Comparison of ENCODE assay signal across 39 mouse cellular contexts in genomic region chr19:29696309-29696708, GRCm38 (mm10). TPM values are rescaled to one million over a fixed set of nuclear protein-coding genes. Genes with fewer than 3 reads are reported as not detected.
"Had no signal": no experiment of that assay in that cellular context is flagged by ENCODE, and none has a peak within 500 bp of the region (broad histone marks: within the 10 kb centered on the region; RNA-seq: fewer than 3 reads in every experiment).

No protein-coding gene starts in this region.

- H3K36me3 ChIP-seq: heart, embryonic 12.5 days; heart, embryonic 13.5 days; heart, embryonic 15.5 days; hindbrain, embryonic 10.5 days; hindbrain, embryonic 12.5 days; hindbrain, embryonic 13.5 days; hindbrain, embryonic 15.5 days; intestine, embryonic 15.5 days; kidney, embryonic 15.5 days had no signal

- H3K4me1 ChIP-seq: hindbrain, embryonic 13.5 days; hindbrain, embryonic 15.5 days; intestine, embryonic 15.5 days had no signal

- ATAC-seq: hindbrain, embryonic 16.5 days; hindbrain, postnatal 0 days; inflammation-experienced regulatory T-cells, adult 6 months; intestine, embryonic 15.5 days; intestine, embryonic 16.5 days; intestine, postnatal 0 days had no signal

- DNase-seq: heart, postnatal 10 days; heart, postnatal 14 days; heart, postnatal 36 days; heart, postnatal 4 days; kidney, adult 11 months; kidney, adult 18-20 months; kidney, adult 2 months; kidney, adult 8-10 months; kidney, adult 9 months; kidney, postnatal 10 days; kidney, postnatal 14 days; kidney, postnatal 25 days; kidney, postnatal 36 days; kidney, postnatal 4 days; layer of hippocampus, adult 9-11 months; layer of hippocampus, postnatal 36 days had no signal

- H3K4me3 ChIP-seq: heart, embryonic 12.5 days; heart, embryonic 13.5 days; heart, embryonic 15.5 days; hindbrain, embryonic 10.5 days; hindbrain, embryonic 12.5 days; hindbrain, embryonic 13.5 days; hindbrain, embryonic 15.5 days; intestine, embryonic 15.5 days; kidney, embryonic 15.5 days; layer of hippocampus, adult 2 months; left cerebral cortex, adult 2 months had no signal

- H3K9me3 ChIP-seq: heart, embryonic 15.5 days; hindbrain, embryonic 12.5 days; hindbrain, embryonic 13.5 days; hindbrain, embryonic 15.5 days; intestine, embryonic 15.5 days had no signal

- H3K27me3 ChIP-seq: heart, embryonic 12.5 days; heart, embryonic 13.5 days; heart, embryonic 15.5 days; hindbrain, embryonic 12.5 days; hindbrain, embryonic 13.5 days; hindbrain, embryonic 15.5 days; intestine, embryonic 15.5 days; kidney, embryonic 15.5 days had no signal

- H3K27ac ChIP-seq: heart, embryonic 15.5 days; hindbrain, embryonic 10.5 days; hindbrain, embryonic 12.5 days; hindbrain, embryonic 13.5 days; hindbrain, embryonic 14.5 days; hindbrain, embryonic 15.5 days; hindbrain, postnatal 0 days; intestine, embryonic 15.5 days; kidney, embryonic 15.5 days; kidney, postnatal 0 days; layer of hippocampus, adult 2 months; left cerebral cortex, adult 2 months had no signal

- H3K9ac ChIP-seq: heart, embryonic 12.5 days; heart, embryonic 13.5 days; heart, embryonic 15.5 days; hindbrain, embryonic 12.5 days; hindbrain, embryonic 13.5 days; hindbrain, embryonic 14.5 days; hindbrain, embryonic 15.5 days; intestine, embryonic 15.5 days; kidney, embryonic 15.5 days had no signal

RNA-seq across cellular contexts. Expression of gene Mlana, which starts 1.3 kb away (rescaled TPM):
- total RNA-seq: hematopoietic stem cell, adult 5-6 weeks; hindbrain, postnatal 0 days had no signal
- polyA plus RNA-seq: hindbrain, embryonic 12.5 days; hindbrain, embryonic 13.5 days; hindbrain, embryonic 14.5 days; hindbrain, embryonic 15.5 days; hindbrain, embryonic 16.5 days; hindbrain, postnatal 0 days; inflammation-experienced regulatory T-cells, adult 6 months; intestine, embryonic 14.5 days; intestine, embryonic 15.5 days; intestine, embryonic 16.5 days; kidney, adult 2 months; kidney, embryonic 14.5 days; kidney, embryonic 15.5 days; kidney, embryonic 16.5 days; kidney, postnatal 0 days; large intestine, adult 2 months had no signal
